Mouse (Mus musculus) forebrain, postnatal 0 days (tissue): ENCODE measurements at regions not wholly inside any gene's neighbourhood (a gene's known extent, or its start where the extent isn't known, plus 50 kb on each side); places are given as distances from the start of the nearest gene placed in this dataset.

ENCODE experiments used
- ATAC-seq: fragments of 200-750 bp; cut with Nextera tagmentation; 2 replicates; pipeline ENCODE4 v1.8.0; 2017; ENCODE audit warnings: mild to moderate bottlenecking, moderate library complexity
- DNase-seq: peaks from one replicate; pipeline ENCODE4 v3.0.0-alpha.2; 2015
- H3K27ac ChIP-seq: fragments of 300-500 bp; sonication (generic); 2 replicates; pipeline ENCODE4 v1.5.1; 2014; ENCODE audit warnings: low read depth, mild to moderate bottlenecking, antibody characterized with exemption, low read length, moderate library complexity, mixed read lengths
- H3K27me3 ChIP-seq: fragments of 300-500 bp; sonication (generic); 2 replicates; pipeline ENCODE4 v1.6.1; 2014; ENCODE audit warnings: mild to moderate bottlenecking, low read length, mixed read lengths; ENCODE audit not compliant: insufficient read depth
- H3K36me3 ChIP-seq: fragments of 300-500 bp; sonication (generic); 2 replicates; pipeline ENCODE4 v1.6.1; 2014; ENCODE audit warnings: mild to moderate bottlenecking, moderate library complexity; ENCODE audit not compliant: insufficient read depth
- H3K4me1 ChIP-seq: fragments of 300-500 bp; sonication (generic); 2 replicates; pipeline ENCODE4 v1.6.1; 2014; ENCODE audit warnings: antibody characterized with exemption; ENCODE audit not compliant: insufficient read depth
- H3K4me2 ChIP-seq: fragments of 300-500 bp; sonication (generic); 2 replicates; pipeline ENCODE4 v1.6.1; 2014; ENCODE audit warnings: low read depth, mild to moderate bottlenecking, moderate library complexity
- H3K4me3 ChIP-seq: fragments of 300-500 bp; sonication (generic); 2 replicates; pipeline ENCODE4 v1.5.1; 2014; ENCODE audit warnings: low read depth, low read length, mixed read lengths
- H3K9ac ChIP-seq: fragments of 300-500 bp; sonication (generic); 2 replicates; pipeline ENCODE4 v1.6.1; 2014; ENCODE audit warnings: mild to moderate bottlenecking
- H3K9me3 ChIP-seq: fragments of 300-500 bp; sonication (generic); 2 replicates; pipeline ENCODE4 v1.6.1; 2016; ENCODE audit warnings: low read length
- CTCF ChIP-seq: sonication (generic); IDR thresholded peaks from 2 replicates; pipeline ENCODE4 v1.5.1; 2016; ENCODE audit warnings: antibody characterized with exemption, control low read depth, low read depth
- WGBS: fragments of 180-500 bp; shearing (Covaris S2); extraction: QIAGEN DNeasy Blood & Tissue Kit; methylation state at CpG from one replicate; pipeline ENCODE4 v1.1.7; 2014; 5-methylcytosine and 5-hydroxymethylcytosine counted together

- Histone ChIP-seq H3K4me3 (no peak overlapping the region), H3K27me3 (no peaks in the 10 kb centered on the region), H3K27ac (no peak overlapping the region), H3K4me1 (no peaks in the 10 kb centered on the region), H3K9me3 (no peaks in the 10 kb centered on the region), H3K9ac (no peak overlapping the region), H3K36me3 (no peaks in the 10 kb centered on the region), H3K4me2 (no peak overlapping the region)
- TF ChIP-seq CTCF: no peak
- ATAC-seq: no peak
- DNase-seq: no peak
- WGBS: 95% methylated on average over 6 of the region's 6 CpGs
Measured at GRCm38 (mm10) chr3:147164931-147165330, 312.8 kb downstream of the Ttll7 start.

GRCm38 (mm10) chr3:147166555-147166954 is 314.4 kb downstream of the Ttll7 start:
- no peaks in the 10 kb centered on the region for H3K27me3 ChIP-seq
- H3K27ac ChIP-seq: no peak overlapping the region
- no peak overlapping the region for H3K9ac ChIP-seq
- no peak for TF ChIP-seq CTCF
- no peak overlapping the region for H3K4me3 ChIP-seq
- WGBS: 22% methylated on average over 5 of the region's 5 CpGs
- DNase-seq: peak; percentile 22
- no peaks in the 10 kb centered on the region for H3K36me3 ChIP-seq
- no peaks in the 10 kb centered on the region for H3K4me1 ChIP-seq
- H3K4me2 ChIP-seq: no peak overlapping the region
- no peaks in the 10 kb centered on the region for H3K9me3 ChIP-seq
- peak; percentile 47; the same call in 1 of the 2 replicates for ATAC-seq

DNA sequence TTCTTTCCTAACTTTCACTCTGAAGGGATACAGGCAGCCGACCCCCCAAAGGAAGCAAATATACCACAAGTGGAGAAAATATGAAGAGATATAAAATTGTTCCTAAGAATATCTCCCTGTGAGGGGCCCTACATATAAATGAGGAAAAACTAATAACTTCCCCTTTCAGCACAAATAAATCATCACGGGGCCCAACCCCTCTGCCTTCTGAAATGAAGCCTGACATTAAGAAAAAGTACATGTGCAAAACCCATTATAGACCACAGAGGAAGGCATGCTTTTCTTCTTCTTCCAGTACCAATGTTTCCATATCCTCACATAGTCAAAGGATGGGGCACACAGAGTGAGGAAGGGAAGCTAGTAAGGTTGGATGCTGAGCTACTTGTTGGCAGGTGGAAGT is 317.0 kb downstream of the Ttll7 start:
- Histone ChIP-seq H3K27ac (no peak overlapping the region), H3K9me3 (no peaks in the 10 kb centered on the region), H3K4me3 (no peak overlapping the region), H3K36me3 (no peaks in the 10 kb centered on the region), H3K4me1 (no peaks in the 10 kb centered on the region), H3K27me3 (no peaks in the 10 kb centered on the region), H3K4me2 (no peak overlapping the region), H3K9ac (no peak overlapping the region)
- ATAC-seq: no peak
- DNase-seq: no peak
- WGBS: 93% methylated on average over 2 of the region's 2 CpGs
- no peak for TF ChIP-seq CTCF

DNA sequence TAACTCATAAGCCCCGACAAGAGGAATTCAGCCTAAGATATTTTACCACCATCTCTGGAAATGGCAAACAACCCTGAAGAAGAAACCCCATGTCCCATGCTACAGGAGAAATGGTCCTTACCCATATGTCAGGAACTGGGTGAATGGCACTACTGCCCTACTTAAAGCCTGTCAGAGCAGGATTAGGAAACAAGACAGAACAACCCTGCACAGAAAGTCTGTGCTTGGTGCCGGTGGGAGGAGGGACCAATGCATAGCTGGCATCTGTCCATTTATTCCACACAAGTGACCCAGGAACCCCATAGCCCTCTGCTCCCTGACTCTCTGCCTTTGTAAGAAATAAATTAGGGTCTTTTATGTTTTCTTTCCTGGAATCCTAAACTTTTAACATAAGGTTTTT is 317.9 kb downstream of the Ttll7 start:
- TF ChIP-seq CTCF: no peak
- ATAC-seq (no peak), DNase-seq (no peak)
- Histone ChIP-seq H3K4me2 (no peak overlapping the region), H3K27me3 (no peaks in the 10 kb centered on the region), H3K36me3 (no peaks in the 10 kb centered on the region), H3K4me3 (no peak overlapping the region), H3K27ac (no peak overlapping the region), H3K9me3 (no peaks in the 10 kb centered on the region), H3K9ac (no peak overlapping the region), H3K4me1 (no peaks in the 10 kb centered on the region)
- 53% methylated on average over 2 of the region's 2 CpGs for WGBS

GRCm38 (mm10) chr3:147178746-147179145 is 326.6 kb downstream of the Ttll7 start:
- no peaks in the 10 kb centered on the region for H3K36me3 ChIP-seq
- WGBS: 71% methylated on average over 6 of the region's 6 CpGs
- no peaks in the 10 kb centered on the region for H3K27me3 ChIP-seq
- no peak for ATAC-seq
- no peak overlapping the region for H3K4me3 ChIP-seq
- H3K4me1 ChIP-seq: peaks cover 17% of the 10 kb centered on the region; the same call in 1 of the 2 replicates
- DNase-seq: no peak
- H3K9ac ChIP-seq: no peak overlapping the region
- no peaks in the 10 kb centered on the region for H3K9me3 ChIP-seq
- H3K27ac ChIP-seq: no peak overlapping the region
- no peak overlapping the region for H3K4me2 ChIP-seq
- TF ChIP-seq CTCF: no peak

DNA sequence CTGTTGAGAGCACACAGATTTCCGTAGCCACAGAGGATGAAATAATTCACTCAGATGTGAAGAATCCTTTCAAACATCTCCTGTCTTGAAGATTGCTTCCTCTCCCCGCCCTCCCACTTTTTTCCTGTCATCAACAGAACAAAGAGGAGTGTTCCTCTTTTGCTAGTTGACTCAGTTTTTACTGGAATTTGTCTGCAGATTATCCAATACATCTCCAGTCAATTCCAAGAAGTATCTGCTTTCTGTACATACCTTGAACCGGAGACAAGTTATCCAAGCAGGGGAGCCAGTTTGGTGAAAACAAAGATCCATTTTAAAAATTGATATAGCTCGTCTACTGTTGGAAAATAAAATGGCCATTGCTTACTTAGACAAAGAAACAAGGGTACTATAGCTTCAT is 328.5 kb downstream of the Ttll7 start:
- WGBS: 65% methylated on average over 4 of the region's 4 CpGs
- no peaks in the 10 kb centered on the region for H3K27me3 ChIP-seq
- H3K9ac ChIP-seq: no peak overlapping the region
- DNase-seq (no peak), ATAC-seq (no peak)
- no peak overlapping the region for H3K4me3 ChIP-seq
- TF ChIP-seq CTCF: no peak
- no peak overlapping the region for H3K4me2 ChIP-seq
- H3K9me3 ChIP-seq: no peaks in the 10 kb centered on the region
- H3K36me3 ChIP-seq: no peaks in the 10 kb centered on the region
- peaks cover 17% of the 10 kb centered on the region; the same call in 1 of the 2 replicates for H3K4me1 ChIP-seq
- no peak overlapping the region for H3K27ac ChIP-seq

DNA sequence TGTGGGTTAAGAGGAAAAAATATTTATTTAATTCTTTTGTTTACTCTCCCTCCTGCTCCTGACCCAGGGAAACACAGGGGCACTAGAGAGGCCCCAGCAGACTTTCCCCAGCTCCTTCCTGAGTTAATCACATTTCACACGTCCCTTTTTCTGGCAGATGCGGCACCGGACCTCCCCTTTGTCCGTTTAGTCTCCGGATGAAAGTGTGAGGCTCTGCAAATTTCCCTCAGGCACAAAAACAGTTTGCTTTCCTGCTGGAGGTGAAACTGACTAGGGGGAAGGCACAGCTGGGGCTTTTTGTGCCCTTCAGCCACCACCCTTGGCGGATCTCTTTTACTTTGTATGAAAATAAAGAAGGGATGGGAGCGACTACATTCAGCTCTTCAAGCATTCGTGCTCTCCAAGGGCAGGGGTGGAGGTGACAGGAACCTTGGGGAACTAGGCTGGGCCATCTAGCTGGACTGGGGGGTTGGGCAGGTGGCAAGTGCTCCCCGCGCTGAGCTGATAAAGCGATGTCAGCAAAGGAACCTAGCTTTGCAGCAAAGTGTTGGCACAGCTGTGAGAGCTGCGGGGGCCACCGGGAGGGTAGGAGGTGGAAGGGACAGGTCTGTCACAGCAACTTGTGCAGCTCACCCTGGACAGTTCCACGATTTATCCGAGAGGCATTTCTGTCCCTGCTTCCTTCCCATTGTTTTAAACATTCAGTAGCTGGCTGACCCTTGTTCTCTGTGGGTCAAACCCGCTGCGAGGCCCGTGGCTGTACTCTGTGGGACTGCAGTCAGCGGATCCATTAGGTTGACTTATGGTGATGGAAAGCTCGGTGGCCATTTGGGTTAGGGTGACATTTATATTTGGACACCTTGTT is 329.6 kb downstream of the Ttll7 start:
- 7% methylated on average over 20 of the region's 20 CpGs for WGBS
- DNase-seq: no peak
- Histone ChIP-seq H3K4me1 (peaks cover 17% of the 10 kb centered on the region; the same call in 1 of the 2 replicates), H3K27me3 (no peaks in the 10 kb centered on the region), H3K27ac (0 out of 2 replicates have a peak overlapping the region, but pooled peaks have one; percentile 35), H3K4me2 (peak overlapping the region; percentile 22), H3K9ac (peak overlapping the region; percentile 14; the same call in 1 of the 2 replicates), H3K9me3 (no peaks in the 10 kb centered on the region), H3K4me3 (no peak overlapping the region), H3K36me3 (no peaks in the 10 kb centered on the region)
- peak; percentile 25; the same call in 1 of the 2 replicates for ATAC-seq
- no peak for TF ChIP-seq CTCF
